Mouse (Mus musculus) liver, postnatal 0 days (tissue): ENCODE data around the gene Osbp.

Source experiments
- CTCF ChIP-seq: sonication (generic); IDR thresholded peaks from 2 replicates; pipeline ENCODE4 v1.5.1; 2016; ENCODE audit warnings: antibody characterized with exemption, low read depth
- EP300 ChIP-seq: IDR thresholded peaks from 2 replicates; pipeline ENCODE4 v1.6.1; 2016; ENCODE audit warnings: antibody characterized with exemption, low read depth, mild to moderate bottlenecking

- no peak for TF ChIP-seq CTCF
- no peak for TF ChIP-seq EP300
Measured at GRCm38 (mm10) chr19:11992034-11992433, 26.3 kb downstream of the Osbp start.
